Mouse (Mus musculus): ENCODE measurements around the gene Lingo1.

DNA sequence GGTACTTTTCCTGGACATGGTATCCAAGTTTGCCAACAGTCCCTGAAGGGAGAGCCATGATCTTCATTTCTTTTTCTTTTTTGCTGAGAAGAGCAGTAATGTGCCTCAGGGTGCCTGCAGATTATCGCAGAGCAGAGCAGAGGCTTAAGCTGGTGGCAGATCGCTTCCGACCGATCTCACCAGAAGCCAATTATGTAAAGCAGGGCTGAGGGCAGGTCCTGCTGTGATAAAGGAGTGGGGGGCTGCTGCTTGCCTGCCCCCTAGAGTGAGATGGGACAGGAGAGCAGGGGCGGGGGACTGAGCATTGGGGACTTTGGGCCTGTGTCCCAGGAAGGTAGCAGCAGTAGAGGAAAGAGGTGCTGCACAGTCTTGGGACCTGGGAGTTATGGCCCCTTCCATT is 186.8 kb downstream of the Lingo1 start:
- TF ChIP-seq ELF1 (IDR thresholded peaks at IDR 0.05; ENCODE audit: low read depth, low read length) (no peak), EP300 (IDR thresholded peaks at IDR 0.05; ENCODE audit: low read length) (no peak), CTCF (conservative IDR thresholded peaks at IDR 0.05 in 1 of 2, IDR thresholded peaks at IDR 0.05 in 1 of 2; ENCODE audit: low read depth in 2 of 2, low read length in 2 of 2) (no peak), JUND (conservative IDR thresholded peaks at IDR 0.05; ENCODE audit: low read depth, low read length) (no peak)
